Mouse (Mus musculus): ENCODE data around the gene Atp8a2.

GRCm38 (mm10) chr14:59690954-59691353 is 506.0 kb downstream of the Atp8a2 start:
- no peak for TF ChIP-seq CTCF (IDR thresholded peaks at IDR 0.05; ENCODE audit: low read depth, low read length)
- TF ChIP-seq GATA1 (IDR thresholded peaks at IDR 0.05; ENCODE audit: borderline replicate concordance, low read length): no peak
- no peak for TF ChIP-seq GATA2 (IDR thresholded peaks at IDR 0.05; ENCODE audit: borderline replicate concordance, low read depth, low read length)
- no peak for TF ChIP-seq POLR2AphosphoS5 (IDR thresholded peaks at IDR 0.05; ENCODE audit: insufficient replicate concordance, low read depth, low read length)
